Mouse (Mus musculus) spleen, embryonic (tissue): ENCODE measurements around the gene Iqck.

Source experiments
- CTCF ChIA-PET: fragments of 350-600 bp; sonication (Branson Sonifier 250); formaldehyde crosslinking; loops from one replicate; lab custom pipeline; 2022; lab: Charles Lee

The Iqck gene

GRCm38 (mm10) chr7:118911571-118911970, 56.0 kb downstream of the Iqck start:
- CTCF ChIA-PET = no interaction called here

GRCm38 (mm10) chr7:118912049-118912490, 56.5 kb downstream of the Iqck start:
- CTCF ChIA-PET = no interaction called here

GRCm38 (mm10) chr7:118914561-118915165, 59.1 kb downstream of the Iqck start:
- CTCF ChIA-PET = interaction anchor here (0.7 kb wide), 1 partner anchor 15 kb away, joined by 6 read pairs; no protein-coding TSS in a partner anchor

- CTCF ChIA-PET = no interaction called here
Observed at GRCm38 (mm10) chr7:118919261-118920006, 63.9 kb downstream of the Iqck start.

- CTCF ChIA-PET = no interaction called here
Observed at GRCm38 (mm10) chr7:118922441-118923202, 67.1 kb downstream of the Iqck start.

- CTCF ChIA-PET = no interaction called here
Observed at GRCm38 (mm10) chr7:118925547-118925946, 70.0 kb downstream of the Iqck start.

GRCm38 (mm10) chr7:118926516-118927260, 71.1 kb downstream of the Iqck start:
- CTCF ChIA-PET = no interaction called here

- CTCF ChIA-PET = no interaction called here
Observed at GRCm38 (mm10) chr7:118927279-118927678, 71.7 kb downstream of the Iqck start.

GRCm38 (mm10) chr7:118928316-118928715, 72.8 kb downstream of the Iqck start:
- CTCF ChIA-PET = interaction anchor here (0.8 kb wide), 1 partner anchor 46 kb away, joined by 14 read pairs; no protein-coding TSS in a partner anchor

- CTCF ChIA-PET = interaction anchor here (0.8 kb wide), 1 partner anchor 46 kb away, joined by 14 read pairs; no protein-coding TSS in a partner anchor
Observed at GRCm38 (mm10) chr7:118928916-118929315, 73.4 kb downstream of the Iqck start.

GRCm38 (mm10) chr7:118929601-118930311, 74.2 kb downstream of the Iqck start:
- CTCF ChIA-PET = interaction anchor here (0.6 kb wide), 1 partner anchor 15 kb away, joined by 6 read pairs; no protein-coding TSS in a partner anchor

- CTCF ChIA-PET = no interaction called here
Observed at GRCm38 (mm10) chr7:118931502-118932395, 76.2 kb downstream of the Iqck start.

- CTCF ChIA-PET = no interaction called here
Observed at GRCm38 (mm10) chr7:118935306-118935705, 79.8 kb downstream of the Iqck start.

GRCm38 (mm10) chr7:118936844-118937243, 81.3 kb downstream of the Iqck start:
- CTCF ChIA-PET = no interaction called here

GRCm38 (mm10) chr7:118937469-118938387, 82.2 kb downstream of the Iqck start:
- CTCF ChIA-PET = no interaction called here

GRCm38 (mm10) chr7:118942297-118942696, 86.7 kb downstream of the Iqck start:
- CTCF ChIA-PET = no interaction called here

- CTCF ChIA-PET = no interaction called here
Observed at GRCm38 (mm10) chr7:118943170-118943569, 87.6 kb downstream of the Iqck start.

GRCm38 (mm10) chr7:118944884-118945283, 89.3 kb downstream of the Iqck start:
- CTCF ChIA-PET = no interaction called here

GRCm38 (mm10) chr7:118947241-118947640, 91.7 kb downstream of the Iqck start:
- CTCF ChIA-PET = no interaction called here
